Mouse (Mus musculus) CD4-positive, CD25-positive, alpha-beta regulatory T cell (primary cell): ENCODE measurements around the gene Gpat2. TPM values are rescaled to one million over a fixed set of nuclear protein-coding genes. Genes with fewer than 3 reads are reported as not detected.

Experiments used
- polyA plus RNA-seq: library from polyadenylated mRNA; unstranded; fragments of 100-300 nt; shearing (Covaris generic); gene quantifications from one replicate; pipeline ENCODE4 v1.2.1, GENCODE M21; 2017

Gene Gpat2
- 0.68 TPM for polyA plus RNA-seq

GRCm38 (mm10) chr2:127424977-127425376 is at the start of gene Gpat2:
Gene Gpat2, plus strand, starts transcription at chr2:127425199.

GRCm38 (mm10) chr2:127444055-127444789 is 19.2 kb downstream of the Gpat2 start, which contains the start of gene Fahd2a:
Gene Fahd2a, minus strand, starts transcription at chr2:127444565.

Other genes with a start within 250 kb of the Gpat2 start
- 1.3 TPM for gene 1810024B03Rik, start 216.9 kb upstream of the Gpat2 start, polyA plus RNA-seq
- gene Snrnp200, start 216.8 kb upstream of the Gpat2 start, polyA plus RNA-seq, result 95.4 TPM
- gene Ciao1, start 177.4 kb upstream of the Gpat2 start, polyA plus RNA-seq, result 76.9 TPM
- 48.9 TPM for gene Tmem127, start 177.3 kb upstream of the Gpat2 start, polyA plus RNA-seq
- 96.8 TPM for gene Stard7, start 155.0 kb upstream of the Gpat2 start, polyA plus RNA-seq
- gene Dusp2, start 89.0 kb upstream of the Gpat2 start, polyA plus RNA-seq, result 433 TPM
- 0.44 TPM for gene Astl, start 86.6 kb upstream of the Gpat2 start, polyA plus RNA-seq
- 0.07 TPM for gene Adra2b, start 62.0 kb upstream of the Gpat2 start, polyA plus RNA-seq
- gene Fahd2a, start 19.4 kb downstream of the Gpat2 start, polyA plus RNA-seq, result 29.0 TPM
- gene Kcnip3, start 96.9 kb downstream of the Gpat2 start, polyA plus RNA-seq, result not detected
- gene Prom2, start 116.3 kb downstream of the Gpat2 start, polyA plus RNA-seq, result 0.04 TPM
- gene Zfp661, start 161.9 kb downstream of the Gpat2 start, polyA plus RNA-seq, result 3.8 TPM
- gene Mrps5, start 162.0 kb downstream of the Gpat2 start, polyA plus RNA-seq, result 142 TPM
- gene Mal, start 231.5 kb downstream of the Gpat2 start, polyA plus RNA-seq, result not detected